Mouse (Mus musculus) liver, adult 2 months (tissue): ENCODE data around the gene Mcu.

Source experiments
- CTCF ChIP-seq: fragments of 200-500 bp; IDR thresholded peaks from 2 replicates; pipeline ENCODE4 v1.5.1; 2011; ENCODE audit warnings: low read depth, low read length, control low read depth
- POLR2A ChIP-seq: fragments of 200-500 bp; IDR thresholded peaks from 2 replicates; pipeline ENCODE4 v1.6.1; 2011; ENCODE audit warnings: low read length, control low read depth; ENCODE audit not compliant: insufficient read depth; ENCODE audit errors: extremely low read depth

- TF ChIP-seq CTCF (no peak), POLR2A (no peak)
Measured at GRCm38 (mm10) chr10:59503433-59504210, 112.9 kb downstream of the Mcu start.
